8 mouse cellular contexts compared by ENCODE assay signal in the genomic region with DNA sequence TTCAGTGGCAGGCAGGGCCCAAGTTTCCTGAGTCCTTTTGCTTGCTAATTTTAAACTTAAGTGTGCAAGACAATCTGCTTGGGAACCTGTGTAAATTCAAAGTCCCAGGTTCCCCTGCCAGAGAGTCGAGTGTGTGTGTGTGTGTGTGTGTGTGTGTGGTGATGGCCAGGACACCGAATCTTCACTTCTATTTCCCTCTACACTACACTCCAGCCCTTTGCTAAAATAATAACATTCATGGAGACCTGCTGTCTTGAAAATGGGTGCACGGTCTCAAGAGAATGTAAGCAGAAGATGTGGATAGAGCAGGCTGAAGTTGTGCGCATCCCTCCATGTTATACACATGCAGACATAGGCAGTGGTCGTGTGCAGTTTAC. TPM values are rescaled to one million over a fixed set of nuclear protein-coding genes. Genes with fewer than 3 reads are reported as not detected.
DNase-seq lines count a peak whose midpoint lies in the region; ATAC-seq and TF ChIP-seq lines count a peak whose summit lies in the region.

No protein-coding gene starts in this region.

- peak overlapping the region; percentile 94 for H3K9ac ChIP-seq in heart, embryonic 12.5 days
- H3K9ac ChIP-seq in ES-Bruce4 (ENCODE audit: low read depth, poor library complexity, severe bottlenecking): peak overlapping the region; percentile 59
- peak overlapping the region; percentile 95 for H3K9ac ChIP-seq in forebrain, embryonic 16.5 days (replicated peaks; ENCODE audit: low read depth, low read length)
- peak overlapping the region; percentile 83 for H3K9ac ChIP-seq in liver, embryonic 15.5 days

- no peak for TF ChIP-seq CTCF in ES-Bruce4 (IDR thresholded peaks at IDR 0.05; ENCODE audit: low read depth, low read length)

- no peak for TF ChIP-seq EP300 in ES-Bruce4 (IDR thresholded peaks at IDR 0.05; ENCODE audit: insufficient read depth, low read depth, low read length)

- H3K4me1 ChIP-seq in heart, embryonic 12.5 days (replicated peaks): peaks cover 18% of the 10 kb centered on the region; the same call in 1 of the 2 replicates
- H3K4me1 ChIP-seq in ES-Bruce4 (ENCODE audit: control insufficient read depth, insufficient read depth, low read length): peaks cover 3% of the 10 kb centered on the region
- H3K4me1 ChIP-seq in forebrain, embryonic 16.5 days (replicated peaks; ENCODE audit: control insufficient read depth, insufficient read depth, low read length): peaks cover 14% of the 10 kb centered on the region
- H3K4me1 ChIP-seq in liver, embryonic 15.5 days (replicated peaks): peaks cover 27% of the 10 kb centered on the region

- no peak for ATAC-seq in heart, embryonic 12.5 days (ENCODE audit: insufficient number of reproducible peaks, low FRiP score)
- peak; percentile 24 for ATAC-seq in forebrain, embryonic 16.5 days
- ATAC-seq in liver, embryonic 15.5 days (ENCODE audit: insufficient read depth): no peak

- peak overlapping the region; percentile 81 for H3K27ac ChIP-seq in heart, embryonic 12.5 days (ENCODE audit: poor library complexity, severe bottlenecking)
- H3K27ac ChIP-seq in ES-Bruce4 (ENCODE audit: insufficient read depth, low read length): no peak overlapping the region
- H3K27ac ChIP-seq in forebrain, embryonic 16.5 days (ENCODE audit: low read length): peak overlapping the region; percentile 86
- peak overlapping the region; percentile 70 for H3K27ac ChIP-seq in liver, embryonic 15.5 days (replicated peaks)

- H3K27me3 ChIP-seq in heart, embryonic 12.5 days (replicated peaks): no peaks in the 10 kb centered on the region
- H3K27me3 ChIP-seq in ES-Bruce4 (ENCODE audit: control insufficient read depth, insufficient read depth, low read length, poor library complexity, severe bottlenecking): no peaks in the 10 kb centered on the region
- no peaks in the 10 kb centered on the region for H3K27me3 ChIP-seq in forebrain, embryonic 16.5 days (replicated peaks; ENCODE audit: control insufficient read depth, insufficient read depth, low read length)
- H3K27me3 ChIP-seq in liver, embryonic 15.5 days: no peaks in the 10 kb centered on the region

- peak overlapping the region; percentile 84 for H3K4me3 ChIP-seq in heart, embryonic 12.5 days
- peak overlapping the region; percentile 73 for H3K4me3 ChIP-seq in ES-Bruce4 (ENCODE audit: low read depth, low read length)
- peak overlapping the region; percentile 84 for H3K4me3 ChIP-seq in forebrain, embryonic 16.5 days (replicated peaks; ENCODE audit: low read length)
- peak overlapping the region; percentile 81 for H3K4me3 ChIP-seq in liver, embryonic 15.5 days (replicated peaks)

- WGBS in heart, embryonic 12.5 days: 41% methylated on average over 5 of the region's 5 CpGs
- WGBS in forebrain, embryonic 16.5 days: 36% methylated on average over 5 of the region's 5 CpGs
- WGBS in liver, embryonic 15.5 days (ENCODE audit: insufficient replicate concordance): 32% methylated on average over 5 of the region's 5 CpGs

- no peak for TF ChIP-seq POLR2A in ES-Bruce4 (IDR thresholded peaks at IDR 0.05; ENCODE audit: insufficient read depth, low read length)

- 0 out of 2 replicates have a peak, but pooled peaks cover 2% of the 10 kb centered on the region for H3K9me3 ChIP-seq in heart, embryonic 12.5 days (replicated peaks)
- H3K9me3 ChIP-seq in ES-Bruce4 (replicated peaks; ENCODE audit: control insufficient read depth, insufficient read depth, low read length, poor library complexity, severe bottlenecking): no peaks in the 10 kb centered on the region
- H3K9me3 ChIP-seq in forebrain, embryonic 16.5 days (ENCODE audit: control insufficient read depth, low read length): no peaks in the 10 kb centered on the region; the same call in 1 of the 2 replicates
- no peaks in the 10 kb centered on the region for H3K9me3 ChIP-seq in liver, embryonic 15.5 days (replicated peaks)

- H3K4me2 ChIP-seq in heart, embryonic 12.5 days: peak overlapping the region; percentile 75
- peak overlapping the region; percentile 66 for H3K4me2 ChIP-seq in forebrain, embryonic 16.5 days (ENCODE audit: low read length)
- H3K4me2 ChIP-seq in liver, embryonic 15.5 days: peak overlapping the region; percentile 88

- H3K36me3 ChIP-seq in heart, embryonic 12.5 days: peaks cover 19% of the 10 kb centered on the region
- H3K36me3 ChIP-seq in ES-Bruce4 (ENCODE audit: control insufficient read depth, insufficient read depth, low read length, poor library complexity, severe bottlenecking): no peaks in the 10 kb centered on the region
- H3K36me3 ChIP-seq in forebrain, embryonic 16.5 days (ENCODE audit: control insufficient read depth, insufficient read depth): no peaks in the 10 kb centered on the region
- H3K36me3 ChIP-seq in liver, embryonic 15.5 days (replicated peaks): peaks cover 10% of the 10 kb centered on the region

- DNase-seq in heart, adult 9 months (ENCODE audit: low spot score in 2 of 2): no peak
- DNase-seq in layer of hippocampus, adult 9-10 months (ENCODE audit: low spot score): no peak
- DNase-seq in ovary, postnatal 36 days (ENCODE audit: low spot score): no peak
- DNase-seq in adrenal gland, postnatal 36 days: no peak

RNA-seq across cellular contexts. Expression of a gene that starts 0.6 kb away (rescaled TPM):
- 44.4 and 50.5 TPM in 2 replicates for polyA plus RNA-seq in heart, embryonic 12.5 days (2016; fragmentation: Nextera tagmentation; extraction: Ambion mirVana)
- 15.7 and 25.9 TPM in 2 replicates for polyA plus RNA-seq in ES-Bruce4 (2011; ENCODE audit: insufficient read depth, insufficient read length, low read depth, missing spikeins)
- 35.5 and 39.0 TPM in 2 replicates for polyA plus RNA-seq in forebrain, embryonic 16.5 days (2015; fragmentation: Nextera tagmentation; extraction: Ambion mirVana)
- polyA plus RNA-seq in liver, embryonic 15.5 days (2015; fragmentation: Nextera tagmentation; extraction: Ambion mirVana): 47.6 and 49.2 TPM in 2 replicates
- 10 to 100 TPM; 89.7 to 98.7 TPM for total RNA-seq in adrenal gland, postnatal 36 days (2021)

RNA-seq across cellular contexts. Expression of a gene that starts 35.5 kb away (rescaled TPM):
- 46.5 and 47.8 TPM in 2 replicates for polyA plus RNA-seq in heart, embryonic 12.5 days (2016; fragmentation: Nextera tagmentation; extraction: Ambion mirVana)
- 123 and 128 TPM in 2 replicates for polyA plus RNA-seq in ES-Bruce4 (2011; ENCODE audit: insufficient read depth, insufficient read length, low read depth, missing spikeins)
- 36.3 and 37.5 TPM in 2 replicates for polyA plus RNA-seq in forebrain, embryonic 16.5 days (2015; fragmentation: Nextera tagmentation; extraction: Ambion mirVana)
- polyA plus RNA-seq in liver, embryonic 15.5 days (2015; fragmentation: Nextera tagmentation; extraction: Ambion mirVana): 15.8 and 16.1 TPM in 2 replicates
- 100 to 1,000 TPM; 425 to 528 TPM for total RNA-seq in adrenal gland, postnatal 36 days (2021)

RNA-seq across cellular contexts. Expression of a gene that starts 35.9 kb away (rescaled TPM):
- 11.0 and 12.1 TPM in 2 replicates for polyA plus RNA-seq in heart, embryonic 12.5 days (2016; fragmentation: Nextera tagmentation; extraction: Ambion mirVana)
- 6.9 and 8.0 TPM in 2 replicates for polyA plus RNA-seq in ES-Bruce4 (2011; ENCODE audit: insufficient read depth, insufficient read length, low read depth, missing spikeins)
- 5.9 and 7.3 TPM in 2 replicates for polyA plus RNA-seq in forebrain, embryonic 16.5 days (2015; fragmentation: Nextera tagmentation; extraction: Ambion mirVana)
- 11.6 and 12.5 TPM in 2 replicates for polyA plus RNA-seq in liver, embryonic 15.5 days (2015; fragmentation: Nextera tagmentation; extraction: Ambion mirVana)
- 10 to 100 TPM; 29.9 to 35.4 TPM for total RNA-seq in adrenal gland, postnatal 36 days (2021)

RNA-seq across cellular contexts. Expression of a gene that starts 39.8 kb away (rescaled TPM):
- polyA plus RNA-seq in heart, embryonic 12.5 days (2016; fragmentation: Nextera tagmentation; extraction: Ambion mirVana): 111 and 117 TPM in 2 replicates
- polyA plus RNA-seq in ES-Bruce4 (2011; ENCODE audit: insufficient read depth, insufficient read length, low read depth, missing spikeins): 28.7 and 29.0 TPM in 2 replicates
- 1,717 and 2,137 TPM in 2 replicates for polyA plus RNA-seq in forebrain, embryonic 16.5 days (2015; fragmentation: Nextera tagmentation; extraction: Ambion mirVana)
- 62.6 and 74.2 TPM in 2 replicates for polyA plus RNA-seq in liver, embryonic 15.5 days (2015; fragmentation: Nextera tagmentation; extraction: Ambion mirVana)
- 10 to 100 TPM; 24.6 to 42.9 TPM for total RNA-seq in adrenal gland, postnatal 36 days (2021)
